Mouse (Mus musculus): ENCODE results near the gene Ptpa.

- no peak for TF ChIP-seq POLR2A (IDR thresholded peaks at IDR 0.05; ENCODE audit: low read depth, low read length)
- no peak for TF ChIP-seq CTCF (conservative IDR thresholded peaks at IDR 0.05; ENCODE audit: insufficient read depth, insufficient read length, low read depth, low read length)
Measured at GRCm38 (mm10) chr2:30375893-30376292, 39.9 kb upstream of the Ptpa start.
